Mouse (Mus musculus) brain, embryonic 14.5 days (tissue): ENCODE data around the gene Eef1akmt2.

ENCODE experiments used
- CTCF ChIP-seq: fragments of 200-500 bp; IDR thresholded peaks from 2 replicates; pipeline ENCODE4 v1.5.1; 2012; ENCODE audit warnings: inconsistent platforms, mild to moderate bottlenecking, moderate library complexity, borderline replicate concordance; ENCODE audit not compliant: insufficient read depth, insufficient read length; ENCODE audit errors: extremely low read depth
- POLR2A ChIP-seq: fragments of 200-500 bp; IDR thresholded peaks from 2 replicates; pipeline ENCODE4 v1.6.1; 2012; ENCODE audit warnings: mild to moderate bottlenecking, inconsistent platforms, borderline replicate concordance; ENCODE audit not compliant: poor library complexity, insufficient read depth, insufficient read length, severe bottlenecking; ENCODE audit errors: extremely low read depth

- TF ChIP-seq CTCF (no peak), POLR2A (no peak)
Observed at GRCm38 (mm10) chr7:132801509-132801908, 51.0 kb downstream of the Eef1akmt2 start.
